ENCODE assay signal across 8 mouse cellular contexts in the genomic region with DNA sequence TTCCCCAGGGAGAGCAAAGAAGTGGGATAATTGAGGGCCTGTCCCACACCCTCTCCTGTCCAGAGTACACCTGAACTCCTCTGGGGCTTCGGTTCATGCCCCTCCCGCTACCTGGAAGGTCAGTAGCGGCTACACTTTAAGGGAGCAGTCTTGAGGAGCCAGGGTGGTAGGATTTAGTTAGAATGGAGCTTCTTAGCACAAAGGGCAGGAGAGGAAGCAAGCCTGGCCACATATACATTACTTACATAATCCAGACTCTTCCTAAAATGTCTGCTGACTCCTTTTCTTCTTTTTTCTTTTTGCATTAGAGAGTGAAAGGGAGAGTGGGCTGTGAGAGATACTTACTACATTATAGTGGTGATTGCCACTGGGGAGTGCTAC. TPM values are rescaled to one million over a fixed set of nuclear protein-coding genes. Genes with fewer than 3 reads are reported as not detected.
A peak's percentile ranks its signal among the peaks of the same experiment; 100 is the strongest.
DNase-seq lines count a peak whose midpoint lies in the region; ATAC-seq lines count a peak whose summit lies in the region.

No protein-coding gene starts in this region.

- no peaks in the 10 kb centered on the region for H3K36me3 ChIP-seq in lung, embryonic 15.5 days
- H3K36me3 ChIP-seq in hindbrain, embryonic 16.5 days (ENCODE audit: control insufficient read depth, insufficient read depth, low read length), result no peaks in the 10 kb centered on the region
- H3K36me3 ChIP-seq in neural tube, embryonic 12.5 days, result no peaks in the 10 kb centered on the region

- H3K27me3 ChIP-seq in lung, embryonic 15.5 days, result peaks cover 49% of the 10 kb centered on the region
- H3K27me3 ChIP-seq in hindbrain, embryonic 16.5 days (replicated peaks; ENCODE audit: control insufficient read depth, insufficient read depth, low read length), result peaks cover 3% of the 10 kb centered on the region; the same call in 1 of the 2 replicates
- H3K27me3 ChIP-seq in neural tube, embryonic 12.5 days (replicated peaks), result peaks cover 39% of the 10 kb centered on the region

- peak; percentile 5; the same call in 1 of the 2 replicates for ATAC-seq in frontal cortex, adult (ENCODE audit: low TSS enrichment)
- ATAC-seq in lung, embryonic 15.5 days (ENCODE audit: borderline replicate concordance, extremely low read depth, low FRiP score, low TSS enrichment), result no peak
- no peak for ATAC-seq in hindbrain, embryonic 16.5 days
- no peak; the same call in 1 of the 2 replicates for ATAC-seq in neural tube, embryonic 12.5 days (ENCODE audit: low FRiP score, low read depth)

- no peak overlapping the region for H3K9ac ChIP-seq in lung, embryonic 15.5 days
- peak overlapping the region; percentile 48 for H3K9ac ChIP-seq in hindbrain, embryonic 16.5 days (ENCODE audit: low read depth, low read length)
- no peak overlapping the region for H3K9ac ChIP-seq in neural tube, embryonic 12.5 days

- WGBS in lung, embryonic 15.5 days, result 28% methylated on average over 3 of the region's 3 CpGs
- 0% methylated on average over 3 of the region's 3 CpGs for WGBS in hindbrain, embryonic 16.5 days
- WGBS in neural tube, embryonic 12.5 days, result 10% methylated on average over 3 of the region's 3 CpGs

- H3K4me1 ChIP-seq in lung, embryonic 15.5 days, result peaks cover 44% of the 10 kb centered on the region
- peaks cover 32% of the 10 kb centered on the region for H3K4me1 ChIP-seq in hindbrain, embryonic 16.5 days (ENCODE audit: control insufficient read depth, insufficient read depth, low read depth, low read length)
- H3K4me1 ChIP-seq in neural tube, embryonic 12.5 days, result peaks cover 21% of the 10 kb centered on the region

- H3K4me3 ChIP-seq in lung, embryonic 15.5 days, result no peak overlapping the region
- no peak overlapping the region for H3K4me3 ChIP-seq in hindbrain, embryonic 16.5 days (ENCODE audit: low read length)
- H3K4me3 ChIP-seq in neural tube, embryonic 12.5 days, result no peak overlapping the region

- DNase-seq in frontal cortex, postnatal 25 days (ENCODE audit: low spot score in 2 of 2), result no peak
- no peak for DNase-seq in lung, postnatal 14 days
- DNase-seq in Muller cell, postnatal 12 days (ENCODE audit: inconsistent ontology term), result no peak
- DNase-seq in gastrocnemius, postnatal 10 days, result no peak

- no peaks in the 10 kb centered on the region for H3K9me3 ChIP-seq in lung, embryonic 15.5 days
- no peaks in the 10 kb centered on the region for H3K9me3 ChIP-seq in hindbrain, embryonic 16.5 days (ENCODE audit: control insufficient read depth, low read length)
- H3K9me3 ChIP-seq in neural tube, embryonic 12.5 days, result no peaks in the 10 kb centered on the region

- peak overlapping the region; percentile 54; the same call in 1 of the 2 replicates for H3K27ac ChIP-seq in lung, embryonic 15.5 days
- H3K27ac ChIP-seq in hindbrain, embryonic 16.5 days (ENCODE audit: low read depth, low read length), result no peak overlapping the region
- no peak overlapping the region for H3K27ac ChIP-seq in neural tube, embryonic 12.5 days

- H3K4me2 ChIP-seq in lung, embryonic 15.5 days, result peak overlapping the region; percentile 32; the same call in 1 of the 2 replicates
- H3K4me2 ChIP-seq in hindbrain, embryonic 16.5 days (ENCODE audit: low read length), result peak overlapping the region; percentile 42; the same call in 1 of the 2 replicates
- peak overlapping the region; percentile 50 for H3K4me2 ChIP-seq in neural tube, embryonic 12.5 days (replicated peaks)

RNA-seq across cellular contexts. Expression of gene Ptgs1, which starts 31.4 kb away (rescaled TPM):
- 48.9 and 54.9 TPM in 2 replicates for polyA plus RNA-seq in lung, embryonic 15.5 days (2015; fragmentation: Nextera tagmentation; extraction: Ambion mirVana)
- 6.6 and 6.8 TPM in 2 replicates for polyA plus RNA-seq in hindbrain, embryonic 16.5 days (2015; fragmentation: Nextera tagmentation; extraction: Ambion mirVana)
- 6.0 and 6.9 TPM in 2 replicates for polyA plus RNA-seq in neural tube, embryonic 12.5 days (2016; fragmentation: Nextera tagmentation; extraction: Ambion mirVana)
- 1 to 10 TPM; 3.9 to 5.6 TPM for total RNA-seq in gastrocnemius, postnatal 10 days (2021)
